Mouse (Mus musculus) adrenal gland, adult 2 months (tissue): Measurements from ENCODE around the gene Gm49395. TPM values are rescaled to one million over a fixed set of nuclear protein-coding genes. Genes with fewer than 3 reads are reported as not detected.

Experiments
- DNase-seq: peaks from one replicate; pipeline ENCODE4 v3.0.0; 2021
- long read RNA-seq: library from polyadenylated mRNA; stranded (forward); transcript quantifications from one replicate; pipeline ENCODE4 v2.0.0, GENCODE M21; 2021
- polyA plus RNA-seq: library from polyadenylated mRNA; depleted of rRNA; stranded (reverse); fragments of >200 nt; gene quantifications from 2 replicates; pipeline ENCODE4 v1.2.3, GENCODE M21; 2012; rRNA removed
- total RNA-seq, 2 experiments: library from RNA; stranded (reverse); gene quantifications; 2 replicates each; pipeline ENCODE4 v1.2.3; 2021

The Gm49395 gene
- total RNA-seq (1 to 10 TPM; 5.3 to 8.8 TPM), polyA plus RNA-seq (16.5 and 21.8 TPM in 2 replicates)
- long read RNA-seq, partial matches to known transcripts: 0 of 1 reads
- long read RNA-seq, other reads (novel, unspliced or antisense): 0 of 1 reads

DNA sequence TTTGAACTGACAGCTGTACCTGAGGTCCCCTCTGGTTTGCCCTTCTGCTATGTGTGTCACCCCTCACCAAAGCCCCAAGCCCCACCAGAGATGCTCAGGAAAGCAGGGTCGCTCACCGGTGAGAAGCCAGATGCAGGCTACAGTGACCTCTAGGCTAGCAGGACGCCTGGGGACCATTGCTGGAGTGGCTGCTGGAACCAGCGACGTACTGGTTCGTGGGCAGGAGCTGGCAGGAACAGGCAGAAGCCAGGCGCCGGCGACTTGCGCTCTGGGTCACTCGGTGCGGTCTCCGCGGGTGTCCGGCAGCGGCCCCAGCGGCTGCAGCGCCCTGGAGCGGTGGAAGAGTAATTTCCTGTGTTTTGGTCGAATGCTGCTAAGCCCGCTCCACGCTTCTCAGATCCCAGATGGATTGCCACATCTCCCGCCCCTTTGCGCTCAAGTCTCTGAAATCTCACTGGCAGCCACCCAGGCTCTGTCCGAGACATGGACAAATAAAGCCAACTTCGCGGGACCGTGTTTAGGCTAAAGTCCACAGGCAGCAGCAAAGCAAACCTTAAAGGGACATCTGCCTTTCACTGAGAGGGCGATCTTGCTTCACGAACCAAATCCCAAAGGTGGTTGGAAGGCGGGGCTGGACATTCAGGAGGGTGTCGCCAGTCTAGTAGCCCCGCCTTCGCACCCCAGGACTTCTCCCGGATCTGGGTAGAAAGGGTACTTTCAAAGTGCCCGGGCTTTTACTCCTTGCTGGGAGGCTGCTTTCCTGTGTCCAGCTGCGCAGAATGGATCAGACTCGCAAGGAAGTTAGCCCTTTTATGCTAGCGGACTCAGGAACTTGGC lies at the start of gene Gm49395, which contains the start of gene Itga1:
Gm49395 (minus strand) TSS at position 567 of the 837 bp plus-strand sequence.
Itga1 (minus strand) TSS at position 610 of the 837 bp plus-strand sequence.
- peak; percentile 90 for DNase-seq

DNA sequence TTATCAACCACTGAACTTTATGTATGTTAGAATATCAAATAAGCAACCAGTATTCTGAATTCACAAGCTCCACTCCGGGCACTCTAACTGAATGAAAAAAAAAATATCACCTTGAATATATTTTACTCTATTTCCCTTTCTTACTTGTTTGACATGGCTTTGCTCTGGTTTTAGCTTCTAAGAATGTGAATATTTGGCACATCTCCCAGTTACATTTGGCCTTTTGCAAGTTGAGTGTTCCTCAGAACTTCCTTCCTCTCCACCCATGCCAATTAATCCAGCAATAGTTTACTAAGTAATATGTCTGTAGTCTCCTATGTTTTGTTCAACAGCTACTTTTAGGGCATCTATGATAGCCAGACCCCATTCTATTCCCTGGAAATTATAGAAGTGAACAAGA lies 48.9 kb upstream of the Gm49395 start:
- DNase-seq: no peak

DNA sequence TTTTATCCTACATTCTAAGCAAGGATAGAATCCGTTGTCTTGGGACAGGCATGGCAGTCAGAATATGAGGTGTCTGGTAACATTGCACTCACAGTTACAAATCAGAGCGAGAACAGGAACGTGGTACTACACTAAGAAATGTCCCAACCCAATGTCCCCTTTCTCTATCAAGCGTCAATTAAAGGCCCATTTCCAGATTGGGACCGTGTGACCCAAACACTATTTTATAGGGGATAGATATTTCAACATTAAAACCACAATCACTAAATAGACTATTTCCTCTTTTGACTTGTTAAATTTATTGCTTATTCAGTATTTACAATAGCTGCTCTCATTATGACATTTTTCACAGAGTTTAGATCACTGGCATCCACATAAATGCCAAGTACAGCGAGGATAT lies 48.1 kb upstream of the Gm49395 start:
- no peak for DNase-seq

- no peak for DNase-seq
Measured at GRCm38 (mm10) chr13:115143575-115143974, 41.9 kb upstream of the Gm49395 start.

GRCm38 (mm10) chr13:115142066-115142465 lies 40.3 kb upstream of the Gm49395 start:
- DNase-seq: no peak

GRCm38 (mm10) chr13:115138513-115138912 lies 36.8 kb upstream of the Gm49395 start:
- no peak for DNase-seq

- DNase-seq: no peak
Measured at GRCm38 (mm10) chr13:115136761-115137160, 35.0 kb upstream of the Gm49395 start.

- DNase-seq: no peak
Measured at GRCm38 (mm10) chr13:115132435-115132834, 30.7 kb upstream of the Gm49395 start.

DNA sequence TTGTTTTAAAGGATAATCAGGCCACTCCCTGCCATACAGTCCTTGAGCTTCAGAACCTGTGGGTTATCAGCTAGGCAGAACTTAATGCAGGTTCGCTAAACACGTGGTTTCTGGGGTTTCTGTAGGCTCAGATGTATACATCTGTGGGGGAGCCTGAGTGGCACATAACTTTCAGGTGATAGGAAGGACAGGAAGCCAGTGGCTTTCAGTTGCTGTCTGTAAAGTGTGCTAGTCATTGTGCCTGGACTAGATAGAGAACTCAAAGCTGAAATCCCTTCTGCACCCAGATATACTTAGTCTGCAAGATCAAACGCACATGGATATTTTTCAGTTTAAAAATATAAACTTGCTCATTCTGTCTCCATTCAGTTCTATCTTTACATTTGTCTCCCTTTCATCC lies 29.7 kb upstream of the Gm49395 start:
- no peak for DNase-seq

GRCm38 (mm10) chr13:115130035-115130434 lies 28.3 kb upstream of the Gm49395 start:
- DNase-seq: no peak

GRCm38 (mm10) chr13:115127826-115128225 lies 26.1 kb upstream of the Gm49395 start:
- no peak for DNase-seq

GRCm38 (mm10) chr13:115126534-115126933 lies 24.8 kb upstream of the Gm49395 start:
- DNase-seq: no peak

GRCm38 (mm10) chr13:115125130-115125529 lies 23.4 kb upstream of the Gm49395 start:
- DNase-seq: no peak

GRCm38 (mm10) chr13:115124521-115124920 lies 22.8 kb upstream of the Gm49395 start:
- peak; percentile 78 for DNase-seq

DNA sequence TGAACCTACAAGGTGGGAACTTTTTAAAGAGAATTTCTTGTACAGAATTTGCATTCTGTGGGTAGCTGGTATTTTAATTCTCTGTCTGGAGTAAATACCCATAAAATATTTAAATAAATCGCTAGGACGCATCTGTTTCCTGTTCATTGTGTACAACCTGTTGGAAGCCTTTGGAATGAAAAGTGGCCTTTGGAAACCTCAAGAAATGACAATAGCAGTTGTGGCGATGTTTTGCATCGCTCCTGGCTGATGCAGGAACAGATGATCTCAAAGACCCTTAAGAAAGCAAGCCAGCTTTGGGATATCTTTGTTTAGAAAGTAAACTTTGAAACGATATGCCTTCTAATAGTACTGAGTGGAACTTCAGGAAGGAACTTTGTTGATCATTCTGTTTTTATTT lies 17.0 kb upstream of the Gm49395 start:
- no peak for DNase-seq

DNA sequence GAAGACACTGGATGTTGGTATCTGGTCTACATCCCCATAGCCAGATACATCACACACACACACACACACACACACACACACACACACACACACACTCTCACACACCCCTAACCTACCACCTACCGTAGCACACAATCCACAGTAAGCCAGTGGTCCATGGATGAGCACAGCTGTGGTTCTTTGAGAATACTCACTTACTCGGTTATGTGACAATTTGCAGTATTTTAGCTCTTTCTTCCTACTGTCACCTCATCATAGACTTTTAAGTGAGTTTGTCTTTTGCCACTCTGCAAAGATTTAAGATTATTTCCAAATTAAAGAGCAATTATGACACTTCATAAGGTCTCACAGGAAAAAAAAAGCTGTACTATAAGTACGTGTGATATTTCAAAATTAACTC lies 16.5 kb upstream of the Gm49395 start:
- no peak for DNase-seq

GRCm38 (mm10) chr13:115116930-115117621 lies 15.4 kb upstream of the Gm49395 start:
- no peak for DNase-seq

DNA sequence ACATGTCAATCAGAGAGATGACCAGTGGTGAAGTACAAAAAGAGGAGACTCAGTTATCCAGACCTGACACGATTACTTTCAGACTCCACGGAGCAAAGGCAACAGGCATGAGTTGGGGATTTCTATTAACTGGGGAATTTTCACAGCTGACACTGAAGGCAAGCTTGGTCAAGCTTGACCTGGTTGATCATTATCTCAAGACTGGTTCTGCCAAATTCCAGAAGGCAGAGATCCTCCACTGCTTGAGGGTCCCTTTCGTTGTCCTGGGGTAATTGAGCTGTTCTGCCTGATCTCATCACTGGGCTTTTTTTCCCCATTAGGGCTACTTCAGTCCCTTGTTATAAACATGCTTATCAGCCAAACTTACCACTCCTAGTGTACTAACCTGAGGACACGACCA lies 7.9 kb upstream of the Gm49395 start:
- no peak for DNase-seq

DNA sequence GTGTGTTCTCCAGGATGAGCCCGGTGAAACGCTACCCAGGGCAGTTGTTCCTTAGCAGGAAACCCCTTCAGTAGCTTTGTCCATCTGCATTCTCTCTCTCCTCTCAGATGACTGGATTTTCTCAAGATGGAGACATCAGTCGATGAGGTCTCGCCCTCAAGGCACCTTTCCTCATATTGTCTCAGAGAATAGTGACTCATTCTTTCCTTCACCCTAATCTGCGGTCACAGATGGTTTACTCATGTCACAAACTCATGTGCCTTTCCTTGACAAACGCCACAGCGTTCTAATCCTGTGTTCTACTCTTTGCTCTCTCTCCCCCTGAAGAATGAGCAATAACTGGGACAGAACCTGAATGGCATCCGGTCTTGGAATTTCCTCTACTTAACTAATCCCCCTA lies 5.7 kb upstream of the Gm49395 start:
- no peak for DNase-seq

DNA sequence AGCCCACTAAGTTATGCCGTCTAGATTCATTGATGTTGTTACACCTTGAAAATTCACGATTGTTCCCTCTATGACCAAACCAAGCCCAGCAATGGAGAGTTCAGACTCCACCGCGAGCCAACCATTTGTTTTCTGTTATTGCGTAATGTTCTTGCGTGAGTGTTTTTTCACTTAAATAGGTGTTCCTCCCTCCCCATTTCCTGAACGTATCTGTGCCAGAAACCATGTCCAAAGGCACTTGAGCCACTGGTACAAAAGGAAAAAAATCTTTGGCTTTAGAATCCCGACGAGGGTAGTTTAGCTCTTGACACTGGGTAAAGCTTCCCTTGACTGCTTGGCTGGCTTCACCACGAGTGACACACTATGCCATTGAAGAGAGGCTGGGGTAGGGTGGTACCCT lies 4.5 kb upstream of the Gm49395 start:
- DNase-seq: no peak

- no peak for DNase-seq
Measured at GRCm38 (mm10) chr13:115102754-115103153, 1.0 kb upstream of the Gm49395 start.

DNA sequence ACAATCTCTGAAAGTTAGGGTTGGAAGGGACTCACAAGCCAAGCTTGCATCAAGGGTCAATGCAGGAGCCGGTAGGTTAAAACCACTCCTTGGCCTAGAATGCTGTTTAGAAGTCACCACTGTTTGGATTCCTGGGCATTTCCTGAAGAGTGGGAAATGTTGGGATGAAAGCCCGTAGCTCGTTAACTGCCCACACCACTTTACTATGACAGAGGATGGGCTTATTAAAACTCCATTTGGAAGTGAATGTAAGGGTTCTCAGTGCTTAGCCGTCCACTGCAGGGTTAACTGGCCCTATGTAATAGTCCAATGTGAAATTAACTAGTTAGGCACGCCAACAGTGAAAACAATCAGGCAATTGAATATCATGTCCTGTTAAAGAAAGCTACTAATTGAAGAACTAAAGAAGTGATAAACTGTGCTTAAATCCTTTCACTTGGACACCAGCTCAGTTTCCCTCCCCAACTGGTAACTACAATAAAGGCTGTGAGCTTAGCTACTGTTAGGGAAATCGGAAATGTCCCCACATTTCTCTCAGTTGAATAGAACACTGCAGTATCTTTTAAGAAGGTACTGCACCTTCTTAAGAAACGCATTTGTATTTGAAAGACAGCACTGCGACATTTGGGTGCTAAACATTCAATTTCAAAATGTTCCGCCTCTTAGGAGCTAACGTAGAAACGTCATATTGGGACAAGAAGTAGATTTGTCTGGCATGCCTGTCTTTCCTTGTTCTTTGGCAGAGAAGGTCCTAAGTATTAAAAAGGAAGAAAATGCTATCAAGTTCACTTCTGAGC lies 1.1 kb downstream of the Gm49395 start:
- DNase-seq: no peak
